Mouse (Mus musculus) brain, embryonic 18.5 days (tissue): Measurements from ENCODE around the gene Relch.

ENCODE experiments used
- DNase-seq: peaks from one replicate; pipeline ENCODE4 v3.0.0-alpha.2; 2012; ENCODE audit warnings: low read depth, low spot score

Relch gene

GRCm38 (mm10) chr1:105794670-105795069, 131.0 kb downstream of the Relch start:
- no peak for DNase-seq

- no peak for DNase-seq
Observed at GRCm38 (mm10) chr1:105795705-105796104, 132.0 kb downstream of the Relch start.

- DNase-seq, result no peak
Observed at GRCm38 (mm10) chr1:105800570-105800969, 136.9 kb downstream of the Relch start.

- no peak for DNase-seq
Observed at GRCm38 (mm10) chr1:105801252-105801651, 137.6 kb downstream of the Relch start.

- DNase-seq, result no peak
Observed at GRCm38 (mm10) chr1:105802941-105803340, 139.3 kb downstream of the Relch start.

- no peak for DNase-seq
Observed at GRCm38 (mm10) chr1:105804285-105804684, 140.6 kb downstream of the Relch start.
